Mouse (Mus musculus) yolk sac, embryonic 10.5 days (tissue): ENCODE results near the gene Olfr1359.

Source experiments
- DNase-seq: peaks from one replicate; pipeline ENCODE4 v3.0.0-alpha.2; 2017; ENCODE audit warnings: low spot score

The Olfr1359 gene

DNA sequence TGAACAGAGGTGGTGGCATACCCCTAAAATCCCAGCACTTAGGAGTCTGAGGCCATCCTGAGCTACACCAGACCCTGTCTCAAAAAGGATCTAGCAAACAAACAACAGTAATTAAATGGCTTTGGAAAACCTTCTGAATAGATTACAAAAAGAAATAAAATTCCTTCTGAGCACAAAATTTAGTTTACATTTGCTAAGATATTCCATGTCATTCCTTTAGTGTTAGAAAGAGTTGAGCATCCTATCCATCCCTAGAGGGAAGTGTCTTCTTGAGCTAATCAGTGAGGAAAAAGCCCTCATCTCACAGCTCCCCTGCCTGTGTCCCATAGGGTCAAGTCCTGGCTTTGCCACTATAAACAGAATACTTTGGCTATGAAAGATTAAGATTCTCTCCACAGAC is at the start of gene Olfr1359:
Gene Olfr1359 (plus strand): TSS at position 301 of the 400 bp plus-strand sequence.
- DNase-seq = no peak

GRCm38 (mm10) chr13:21663286-21663685 is 34.6 kb upstream of the Olfr1359 start, which contains the start of gene Olfr1361:
Gene Olfr1361 (minus strand): TSS chr13:21663386.
- no peak for DNase-seq

GRCm38 (mm10) chr13:21677305-21677704 is 20.6 kb upstream of the Olfr1359 start, which contains the start of gene Olfr1360:
Gene Olfr1360 (minus strand): TSS chr13:21677405.
- DNase-seq = no peak

- no peak for DNase-seq
These were observed 8.8 kb downstream of the Olfr1359 start for GRCm38 (mm10) chr13:21706669-21707068.

DNA sequence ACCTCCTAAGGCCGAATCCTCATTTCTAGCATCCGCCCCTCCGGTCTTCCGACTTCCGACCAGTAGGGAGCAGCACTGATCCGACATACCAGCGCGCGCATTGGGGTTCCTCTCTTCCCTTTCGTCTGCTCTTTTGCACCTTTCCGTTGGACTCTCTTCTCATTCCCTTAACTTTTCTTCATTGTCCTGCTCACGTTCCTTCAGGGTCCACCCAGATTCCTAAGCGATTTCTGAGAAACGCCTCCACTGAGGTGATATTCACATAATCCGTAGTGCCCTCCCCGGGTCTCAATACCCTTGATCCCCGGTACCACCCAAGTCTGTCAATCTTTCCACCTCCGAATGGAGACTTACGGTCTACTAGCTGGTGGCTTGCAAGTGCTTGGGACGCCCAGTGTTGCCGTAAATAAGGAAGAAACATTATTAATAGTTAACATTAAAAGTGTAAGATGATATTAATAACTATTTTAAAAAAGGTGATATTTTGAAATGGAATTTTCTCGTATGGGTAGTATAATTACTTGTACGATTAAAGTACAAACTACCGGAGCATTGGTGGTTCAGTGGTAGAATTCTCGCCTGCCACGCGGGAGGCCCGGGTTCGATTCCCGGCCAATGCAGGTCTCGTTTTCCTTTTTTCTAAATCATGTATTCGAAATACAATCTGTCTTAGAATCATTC is 12.3 kb downstream of the Olfr1359 start:
- peak; percentile 89 for DNase-seq

DNA sequence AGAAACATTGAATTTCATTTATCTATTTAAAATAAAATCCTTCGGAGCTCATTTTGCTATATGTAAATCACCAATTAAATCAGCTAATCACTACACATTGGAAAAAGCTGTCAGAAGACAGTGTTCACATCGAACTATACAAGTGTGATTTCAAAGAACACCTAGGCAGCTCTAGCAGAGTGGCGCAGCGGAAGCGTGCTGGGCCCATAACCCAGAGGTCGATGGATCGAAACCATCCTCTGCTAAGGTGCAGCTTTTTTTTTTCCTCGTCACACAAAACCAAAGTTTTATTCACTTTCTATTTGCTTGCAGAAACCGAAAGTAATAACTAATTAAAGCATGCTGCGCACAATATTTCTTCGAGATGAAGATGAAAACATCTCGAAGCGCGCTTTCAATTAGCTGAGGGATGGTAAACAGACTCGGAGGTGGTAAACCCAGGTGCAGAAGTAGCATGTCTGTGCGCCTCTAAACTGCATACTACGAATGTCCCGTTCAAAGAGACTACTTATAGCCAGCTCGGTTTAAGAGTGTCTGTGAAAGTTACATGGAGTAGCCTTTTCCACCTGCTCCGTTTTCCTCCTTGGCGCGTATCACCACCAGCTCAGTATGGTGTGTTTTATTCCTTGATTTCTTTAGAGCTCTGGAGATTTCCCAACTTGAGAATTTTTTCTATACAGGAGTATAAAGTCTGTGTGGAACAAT is 13.1 kb downstream of the Olfr1359 start:
- DNase-seq = peak; percentile 81

- no peak for DNase-seq
These were observed 13.8 kb downstream of the Olfr1359 start for GRCm38 (mm10) chr13:21711698-21712097.

- peak; percentile 64 for DNase-seq
These were observed 16.8 kb downstream of the Olfr1359 start for GRCm38 (mm10) chr13:21714725-21715124.

DNA sequence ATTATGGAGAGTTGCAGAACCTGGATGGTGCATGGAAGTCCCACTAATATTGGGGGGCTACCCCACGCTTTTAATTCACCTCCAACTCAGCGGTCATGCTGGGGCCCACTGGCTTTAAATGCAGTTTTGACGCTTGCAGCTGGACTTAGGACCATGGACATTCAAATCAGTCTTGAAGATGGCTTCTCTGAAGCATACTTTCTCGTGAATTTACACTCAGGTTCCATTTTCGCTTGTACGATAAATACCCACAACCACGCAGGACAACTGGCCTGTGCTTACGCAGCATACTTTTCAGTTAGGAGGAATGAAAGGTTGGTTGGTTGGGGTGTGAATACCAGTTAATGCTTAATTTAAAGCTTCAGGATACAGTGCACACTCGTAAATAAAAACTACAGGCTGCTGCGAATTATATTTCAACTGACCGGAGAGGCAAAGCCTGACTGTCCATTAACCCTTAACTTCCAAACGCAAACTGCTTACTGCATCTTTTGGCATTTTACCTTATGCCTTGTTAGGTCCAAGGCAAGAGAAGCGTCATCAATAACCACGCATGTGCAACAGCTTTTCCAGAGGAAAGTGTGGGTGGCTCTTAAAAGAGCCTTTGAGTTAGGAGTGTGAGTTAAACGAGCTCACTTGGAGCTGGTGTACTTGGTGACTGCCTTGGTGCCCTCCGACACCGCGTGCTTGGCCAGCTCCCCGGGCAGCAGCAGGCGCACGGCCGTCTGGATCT is 17.4 kb downstream of the Olfr1359 start:
- DNase-seq = peak; percentile 62

DNA sequence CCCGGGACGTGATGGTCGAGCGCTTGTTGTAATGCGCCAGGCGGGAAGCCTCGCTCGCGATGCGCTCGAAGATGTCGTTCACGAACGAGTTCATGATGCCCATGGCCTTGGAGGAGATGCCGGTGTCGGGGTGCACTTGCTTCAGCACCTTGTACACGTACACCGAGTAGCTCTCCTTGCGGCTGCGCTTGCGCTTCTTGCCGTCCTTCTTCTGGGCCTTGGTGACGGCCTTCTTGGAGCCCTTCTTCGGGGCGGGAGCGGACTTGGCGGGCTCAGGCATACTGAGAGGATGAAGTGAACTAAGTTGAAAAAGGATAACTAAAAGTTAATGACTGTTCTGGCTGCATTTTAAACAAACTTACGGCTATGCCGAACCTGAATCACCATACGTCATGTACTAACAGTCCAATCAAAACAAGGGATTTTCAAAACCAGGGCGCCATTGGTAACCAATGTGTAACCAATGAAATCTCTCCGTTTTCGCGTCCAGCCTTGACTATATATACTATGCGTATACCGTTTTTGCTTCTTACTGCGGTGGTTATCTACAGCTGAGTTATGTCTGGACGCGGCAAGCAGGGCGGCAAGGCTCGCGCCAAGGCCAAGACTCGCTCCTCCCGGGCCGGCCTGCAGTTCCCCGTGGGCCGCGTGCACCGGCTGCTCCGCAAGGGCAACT is 18.1 kb downstream of the Olfr1359 start, which contains the start of the genes Hist1h2bl and Hist1h2ai:
Gene Hist1h2bl (minus strand): TSS at position 280 of the 676 bp plus-strand sequence.
Gene Hist1h2ai (plus strand): TSS at position 559 of the 676 bp plus-strand sequence.
- peak; percentile 96 for DNase-seq

DNA sequence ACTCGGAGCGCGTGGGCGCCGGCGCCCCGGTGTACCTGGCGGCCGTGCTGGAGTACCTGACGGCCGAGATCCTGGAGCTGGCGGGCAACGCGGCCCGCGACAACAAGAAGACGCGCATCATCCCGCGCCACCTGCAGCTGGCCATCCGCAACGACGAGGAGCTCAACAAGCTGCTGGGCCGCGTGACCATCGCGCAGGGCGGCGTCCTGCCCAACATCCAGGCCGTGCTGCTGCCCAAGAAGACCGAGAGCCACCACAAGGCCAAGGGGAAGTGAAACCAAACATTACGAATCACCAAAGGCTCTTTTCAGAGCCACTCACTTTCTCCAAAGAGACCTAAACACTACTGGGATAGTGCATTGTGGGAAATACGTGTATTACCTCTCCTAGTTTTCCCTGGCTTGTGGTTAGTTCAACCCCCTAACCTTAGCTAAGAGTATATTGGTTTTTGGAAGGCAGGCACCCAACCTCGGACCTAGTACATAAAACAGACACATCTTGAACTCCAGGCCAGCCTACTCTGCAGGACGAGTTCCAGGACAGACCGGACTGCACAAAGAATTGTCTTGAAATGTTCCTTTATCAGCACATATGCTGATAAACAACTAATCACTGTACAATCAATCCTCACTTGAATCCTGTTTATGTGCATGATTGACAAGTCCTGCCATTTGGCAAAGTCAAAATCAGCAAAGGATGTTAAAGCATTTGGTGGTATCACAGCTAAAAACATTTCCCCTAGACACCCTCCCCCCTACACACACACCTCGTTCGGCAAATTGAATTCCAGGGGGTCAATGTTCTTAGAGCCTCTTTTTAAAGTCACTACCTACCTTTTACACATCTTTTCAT is 18.9 kb downstream of the Olfr1359 start:
- peak; percentile 77 for DNase-seq

- peak; percentile 95 for DNase-seq
These were observed 19.8 kb downstream of the Olfr1359 start, which contains the start of gene Hist1h3h for GRCm38 (mm10) chr13:21717397-21718357. Gene Hist1h3h (plus strand): TSS chr13:21717659.

GRCm38 (mm10) chr13:21718381-21719080 is 20.6 kb downstream of the Olfr1359 start:
- peak; percentile 70 for DNase-seq

DNA sequence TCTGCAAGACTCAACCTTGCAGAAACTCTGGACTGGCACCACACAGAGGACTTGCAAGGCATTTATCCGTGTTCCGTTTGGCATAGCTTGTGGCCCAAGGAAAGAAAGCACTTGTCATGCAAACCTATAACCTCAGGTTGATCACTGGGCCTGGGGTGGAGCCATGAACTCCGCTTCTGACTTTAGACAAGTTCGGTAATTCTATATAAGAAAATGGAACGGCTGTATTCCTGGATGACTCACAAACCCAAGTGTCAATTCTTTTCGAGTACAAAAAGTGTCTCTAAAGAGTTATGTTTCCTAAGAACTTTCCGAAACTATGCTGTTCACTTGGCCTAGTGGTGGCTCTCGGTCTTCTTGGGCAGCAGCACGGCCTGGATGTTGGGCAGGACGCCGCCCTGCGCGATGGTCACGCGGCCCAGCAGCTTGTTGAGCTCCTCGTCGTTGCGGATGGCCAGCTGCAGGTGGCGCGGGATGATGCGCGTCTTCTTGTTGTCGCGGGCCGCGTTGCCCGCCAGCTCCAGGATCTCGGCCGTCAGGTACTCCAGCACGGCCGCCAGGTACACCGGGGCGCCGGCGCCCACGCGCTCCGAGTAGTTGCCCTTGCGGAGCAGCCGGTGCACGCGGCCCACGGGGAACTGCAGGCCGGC is 23.3 kb downstream of the Olfr1359 start:
- peak; percentile 48 for DNase-seq

DNA sequence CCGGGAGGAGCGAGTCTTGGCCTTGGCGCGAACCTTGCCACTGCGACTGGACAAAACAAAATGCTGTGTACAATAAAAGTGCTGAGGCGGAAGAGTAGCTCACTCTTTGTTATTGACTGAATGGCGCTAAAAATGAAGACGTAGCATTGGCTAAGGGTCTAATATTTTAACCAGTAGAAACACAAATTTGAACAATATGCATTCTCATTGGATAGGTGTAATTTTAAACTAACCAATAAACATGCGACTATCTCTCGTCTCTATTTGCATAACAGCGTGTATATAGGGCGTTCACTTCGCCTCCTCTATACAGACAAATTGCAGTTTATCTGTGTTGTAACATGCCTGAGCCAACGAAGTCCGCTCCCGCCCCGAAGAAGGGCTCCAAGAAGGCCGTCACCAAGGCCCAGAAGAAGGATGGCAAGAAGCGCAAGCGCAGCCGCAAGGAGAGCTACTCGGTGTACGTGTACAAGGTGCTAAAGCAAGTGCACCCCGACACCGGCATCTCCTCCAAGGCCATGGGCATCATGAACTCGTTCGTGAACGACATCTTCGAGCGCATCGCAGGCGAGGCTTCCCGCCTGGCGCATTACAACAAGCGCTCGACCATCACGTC is 24.0 kb downstream of the Olfr1359 start, which contains the start of gene Hist1h2bm:
Gene Hist1h2bm (plus strand): TSS at position 288 of the 616 bp plus-strand sequence.
- DNase-seq = peak; percentile 92

DNA sequence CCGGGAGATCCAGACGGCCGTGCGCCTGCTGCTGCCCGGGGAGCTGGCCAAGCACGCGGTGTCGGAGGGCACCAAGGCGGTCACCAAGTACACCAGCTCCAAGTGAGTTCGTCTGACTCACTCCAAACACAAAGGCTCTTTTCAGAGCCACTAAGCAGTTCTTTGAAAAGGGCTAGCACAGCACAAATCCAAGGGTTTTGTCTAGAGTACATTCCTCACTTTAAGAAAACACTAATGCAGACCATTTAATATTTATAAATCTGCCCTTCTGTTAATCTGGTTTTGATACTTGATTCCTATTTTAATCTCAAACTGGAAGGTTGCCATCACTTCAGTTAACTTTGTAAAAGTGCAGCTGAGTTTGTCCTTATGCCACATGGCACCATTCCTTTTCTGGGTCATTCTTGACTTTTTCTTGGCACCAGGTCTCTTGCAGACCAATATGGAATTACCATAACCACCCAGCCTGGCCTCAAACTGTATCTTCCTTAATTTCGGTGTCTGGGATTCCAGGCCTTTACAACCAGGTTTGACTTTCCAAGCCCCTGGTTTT is 24.5 kb downstream of the Olfr1359 start:
- peak; percentile 60 for DNase-seq

DNA sequence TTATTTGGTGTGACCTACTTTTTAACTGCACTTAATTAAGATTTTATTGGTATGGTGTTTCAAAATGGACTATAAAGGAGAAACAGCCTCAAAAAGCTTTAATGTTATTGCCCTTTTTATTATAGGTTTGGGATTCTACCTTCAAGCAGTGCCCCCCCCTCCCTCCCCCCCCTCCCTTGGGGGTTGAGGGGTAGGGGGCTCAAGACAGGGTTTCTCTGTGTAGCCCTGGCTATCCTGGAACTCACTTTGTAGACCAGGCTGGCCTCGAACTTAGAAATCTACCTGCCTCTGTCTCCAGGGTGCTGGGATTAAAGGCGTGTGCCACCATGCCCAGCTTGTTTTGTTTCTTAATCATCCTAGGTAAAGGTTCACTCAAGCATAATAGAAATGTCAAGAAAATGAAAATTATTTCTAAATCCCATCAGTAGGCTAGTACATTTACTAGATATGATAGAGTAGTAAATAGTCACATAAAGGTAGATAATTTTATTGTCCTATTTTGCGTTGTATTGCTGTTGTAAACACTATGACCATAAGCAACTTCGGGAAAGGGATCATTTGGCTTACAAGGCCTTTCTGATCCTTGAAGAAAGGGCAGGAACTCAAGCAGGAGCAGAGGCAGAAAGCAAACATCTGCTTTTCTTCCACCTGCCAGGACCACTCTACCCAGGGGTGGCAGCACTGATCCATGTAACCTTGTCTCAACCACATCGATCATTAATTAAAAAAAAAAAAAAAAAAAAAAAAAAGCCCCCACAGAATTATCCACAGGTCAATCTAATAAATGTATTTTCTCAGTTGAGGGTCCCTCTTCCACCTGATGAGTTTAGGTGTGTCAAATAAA is 25.3 kb downstream of the Olfr1359 start:
- no peak for DNase-seq
